Mouse (Mus musculus): ENCODE measurements around the gene Mdc1. TPM values are rescaled to one million over a fixed set of nuclear protein-coding genes. Genes with fewer than 3 reads are reported as not detected.

Gene Mdc1
- total RNA-seq, 2 experiments from 2014 or later = 30.1 to 30.4 TPM

DNA sequence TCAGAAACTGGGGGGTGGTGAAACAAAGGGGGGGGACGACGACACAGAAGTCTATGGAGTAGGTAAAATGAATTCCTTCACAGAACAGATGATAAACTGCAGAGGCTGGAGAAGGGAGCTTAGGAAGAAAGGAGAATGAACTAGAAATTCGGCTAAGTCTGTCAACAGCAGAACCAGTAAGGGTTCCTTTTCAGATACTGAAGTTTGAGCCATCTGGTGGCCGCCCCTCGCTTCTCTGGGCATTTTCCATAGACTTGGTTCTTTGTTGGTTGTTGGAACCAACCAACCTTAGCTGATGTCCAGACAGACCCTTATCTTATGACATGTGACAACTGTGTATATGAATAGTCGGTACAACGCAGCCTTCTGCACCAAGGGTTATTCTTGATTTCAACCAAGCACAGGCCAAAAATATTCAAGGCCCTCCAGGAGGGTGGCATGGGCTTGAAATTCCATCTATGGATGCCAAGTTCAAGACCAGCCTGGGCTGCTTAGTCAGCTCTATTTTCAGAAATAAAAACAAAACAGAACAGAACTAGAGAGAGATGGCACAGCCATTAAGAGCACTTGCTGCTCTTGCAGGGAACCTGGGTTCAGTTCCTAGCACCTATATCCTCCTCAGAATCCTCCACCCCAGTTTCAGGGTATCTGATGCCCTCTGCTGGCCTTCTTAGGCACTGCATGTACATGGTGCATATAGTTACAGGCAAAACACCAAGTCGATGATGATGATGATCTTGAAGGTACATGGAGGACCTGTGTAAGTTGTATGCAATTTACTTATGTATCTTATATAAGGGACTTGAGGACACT lies 29.8 kb downstream of the Mdc1 start:
- peak; percentile 36 for DNase-seq
- intact Hi-C loops (cut with DNase I) = no loop called here

DNA sequence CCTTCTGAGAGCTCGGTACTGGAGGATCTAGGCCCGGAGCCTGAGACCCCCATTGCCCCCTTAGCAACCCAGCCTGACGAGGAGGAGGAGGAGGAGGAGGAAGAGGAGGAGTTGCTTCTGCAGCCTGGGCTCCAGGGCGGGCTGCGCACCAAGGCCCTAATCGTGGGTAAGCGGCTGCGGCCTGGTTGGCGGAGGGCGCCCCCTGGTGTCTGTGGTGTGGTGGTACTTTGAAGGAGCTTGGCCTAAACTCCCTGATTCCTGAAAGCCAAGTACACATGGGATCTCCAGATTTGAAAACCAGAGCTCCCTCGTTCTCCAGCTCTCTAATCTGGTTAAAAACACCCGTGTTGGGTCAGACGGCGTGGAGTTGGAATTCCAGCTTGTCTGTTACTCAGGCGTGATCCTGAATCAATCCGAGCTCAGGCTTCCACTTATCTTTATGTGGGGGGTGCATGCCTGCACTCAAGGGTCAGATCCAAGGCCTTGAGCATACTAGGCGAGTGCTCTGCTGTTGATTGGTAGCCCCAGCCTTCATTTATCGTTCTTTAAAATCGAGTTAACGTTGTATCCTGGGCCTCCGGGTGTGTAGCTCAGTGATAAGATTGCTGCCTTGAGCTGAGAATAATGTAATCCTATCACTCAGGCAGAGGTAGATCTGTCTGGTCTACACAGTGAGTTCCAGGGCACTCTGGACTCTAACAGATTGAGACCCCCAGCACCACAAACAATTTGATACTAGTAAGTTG lies 32.6 kb downstream of the Mdc1 start:
- intact Hi-C loops (cut with DNase I) = loop anchor here (2.0 kb wide), 1 partner anchor 43 kb away; no protein-coding TSS in a partner anchor
- peak; percentile 89 for DNase-seq

DNA sequence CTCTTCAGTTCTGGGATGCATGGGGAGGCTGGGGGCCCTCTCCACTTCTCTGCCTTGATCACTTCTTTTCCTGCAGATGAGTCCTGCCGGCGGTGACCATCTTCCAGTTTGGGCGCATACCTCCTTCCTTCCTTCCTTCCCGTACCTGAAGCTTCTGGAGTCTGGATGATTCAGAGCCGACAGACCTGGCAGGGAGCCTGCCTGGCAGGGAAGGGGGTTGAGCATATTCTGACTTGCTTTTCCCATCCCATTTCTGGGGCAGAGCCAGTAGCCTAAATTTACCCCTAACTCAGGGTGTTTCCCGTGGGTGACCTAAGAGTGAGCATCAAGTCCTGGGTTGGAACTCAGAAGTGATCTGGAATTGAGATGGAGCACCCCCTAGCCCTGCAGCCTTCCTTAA lies 33.4 kb downstream of the Mdc1 start:
- DNase-seq = no peak
- intact Hi-C loops (cut with DNase I) = no loop called here

DNA sequence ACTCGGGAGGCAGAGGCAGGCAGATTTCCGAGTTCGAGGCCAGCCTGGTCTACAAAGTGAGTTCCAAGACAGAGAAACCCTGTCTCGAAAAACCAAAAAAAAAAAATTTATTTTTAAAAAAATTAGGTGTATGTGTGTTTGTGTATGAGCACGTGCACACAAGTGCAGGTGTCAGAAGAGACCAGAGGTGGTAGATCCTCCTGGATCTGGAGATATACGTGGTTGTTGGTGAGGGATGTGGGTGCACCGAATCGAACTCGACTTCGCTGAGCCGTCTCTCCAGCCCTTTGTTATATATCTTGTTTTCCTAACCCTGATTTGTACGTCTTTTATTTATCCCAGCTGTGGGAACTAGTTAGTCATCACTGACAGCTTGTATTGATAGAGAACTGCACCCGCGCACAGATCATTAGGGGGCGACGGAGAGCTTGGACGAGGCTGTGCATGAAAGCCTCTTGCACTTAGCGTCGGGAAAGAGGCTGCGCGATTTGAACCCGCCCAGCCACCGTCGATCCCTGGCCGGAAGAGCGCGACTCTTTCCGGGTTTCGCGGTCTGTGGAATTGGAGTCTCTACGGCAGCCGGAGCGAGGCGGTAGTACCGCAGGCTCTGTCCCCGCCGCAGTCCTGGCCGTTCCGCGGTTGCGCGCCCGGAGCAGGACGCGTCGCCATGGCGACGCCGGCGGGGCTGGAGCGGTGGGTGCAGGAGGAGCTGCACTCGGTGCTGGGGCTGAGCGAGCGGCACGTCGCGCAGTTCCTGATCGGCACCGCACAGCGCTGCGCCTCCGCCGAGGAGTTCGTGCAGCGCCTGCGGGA lies 38.1 kb downstream of the Mdc1 start, which contains the start of gene Dhx16:
TSS of gene Dhx16 (plus strand) at position 575 of the 813 bp plus-strand sequence.
- peak; percentile 96 for DNase-seq
- intact Hi-C loops (cut with DNase I) = no loop called here

DNA sequence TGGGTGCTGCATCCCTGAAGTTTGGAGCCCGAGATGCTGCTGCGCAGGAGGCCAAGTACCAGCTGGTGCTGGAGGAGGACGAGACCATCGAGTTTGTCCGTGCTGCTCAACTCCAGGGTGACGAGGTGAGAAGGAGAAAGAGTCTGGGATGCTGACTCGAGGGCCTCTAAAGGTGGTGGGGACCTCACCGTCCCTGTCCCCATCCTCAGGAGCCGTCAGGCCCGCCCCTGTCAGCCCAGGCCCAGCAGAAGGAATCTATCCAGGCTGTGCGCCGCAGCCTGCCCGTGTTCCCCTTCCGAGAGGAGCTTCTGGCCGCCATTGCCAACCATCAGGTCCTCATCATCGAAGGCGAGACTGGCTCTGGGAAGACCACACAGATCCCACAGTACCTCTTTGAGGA lies 41.6 kb downstream of the Mdc1 start:
- DNase-seq = no peak
- intact Hi-C loops (cut with DNase I) = no loop called here

DNA sequence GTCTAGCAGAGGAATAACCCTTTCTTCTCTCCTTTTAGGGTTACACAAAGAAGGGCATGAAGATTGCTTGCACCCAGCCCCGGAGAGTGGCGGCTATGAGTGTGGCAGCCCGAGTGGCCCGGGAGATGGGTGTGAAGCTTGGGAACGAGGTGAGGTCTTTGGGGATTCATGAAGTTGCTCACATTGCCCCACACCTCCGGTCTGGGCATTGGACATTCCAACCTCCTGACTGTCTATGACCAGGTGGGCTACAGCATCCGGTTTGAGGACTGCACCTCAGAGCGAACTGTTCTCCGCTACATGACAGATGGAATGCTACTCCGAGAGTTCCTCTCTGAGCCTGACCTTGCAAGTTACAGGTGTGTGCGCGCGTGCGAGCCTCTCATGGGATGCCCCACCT lies 42.5 kb downstream of the Mdc1 start:
- intact Hi-C loops (cut with DNase I) = no loop called here
- no peak for DNase-seq

DNA sequence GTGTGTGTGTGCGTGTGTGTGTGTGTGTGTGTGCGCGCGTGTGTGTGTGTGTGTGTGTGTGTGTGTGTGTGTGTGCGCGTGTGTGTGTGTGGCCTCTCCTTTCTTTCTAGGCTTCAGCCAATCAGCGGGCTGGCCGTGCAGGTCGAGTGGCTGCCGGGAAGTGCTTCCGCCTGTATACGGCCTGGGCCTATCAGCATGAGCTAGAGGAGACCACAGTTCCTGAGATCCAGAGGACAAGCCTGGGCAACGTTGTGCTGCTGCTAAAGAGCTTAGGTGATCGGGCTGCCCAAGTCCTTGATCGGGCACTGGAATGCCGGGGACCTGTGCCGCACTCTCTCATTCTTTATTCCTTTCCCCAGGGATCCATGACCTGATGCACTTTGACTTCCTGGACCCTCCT lies 46.4 kb downstream of the Mdc1 start:
- no peak for DNase-seq
- intact Hi-C loops (cut with DNase I) = no loop called here

DNA sequence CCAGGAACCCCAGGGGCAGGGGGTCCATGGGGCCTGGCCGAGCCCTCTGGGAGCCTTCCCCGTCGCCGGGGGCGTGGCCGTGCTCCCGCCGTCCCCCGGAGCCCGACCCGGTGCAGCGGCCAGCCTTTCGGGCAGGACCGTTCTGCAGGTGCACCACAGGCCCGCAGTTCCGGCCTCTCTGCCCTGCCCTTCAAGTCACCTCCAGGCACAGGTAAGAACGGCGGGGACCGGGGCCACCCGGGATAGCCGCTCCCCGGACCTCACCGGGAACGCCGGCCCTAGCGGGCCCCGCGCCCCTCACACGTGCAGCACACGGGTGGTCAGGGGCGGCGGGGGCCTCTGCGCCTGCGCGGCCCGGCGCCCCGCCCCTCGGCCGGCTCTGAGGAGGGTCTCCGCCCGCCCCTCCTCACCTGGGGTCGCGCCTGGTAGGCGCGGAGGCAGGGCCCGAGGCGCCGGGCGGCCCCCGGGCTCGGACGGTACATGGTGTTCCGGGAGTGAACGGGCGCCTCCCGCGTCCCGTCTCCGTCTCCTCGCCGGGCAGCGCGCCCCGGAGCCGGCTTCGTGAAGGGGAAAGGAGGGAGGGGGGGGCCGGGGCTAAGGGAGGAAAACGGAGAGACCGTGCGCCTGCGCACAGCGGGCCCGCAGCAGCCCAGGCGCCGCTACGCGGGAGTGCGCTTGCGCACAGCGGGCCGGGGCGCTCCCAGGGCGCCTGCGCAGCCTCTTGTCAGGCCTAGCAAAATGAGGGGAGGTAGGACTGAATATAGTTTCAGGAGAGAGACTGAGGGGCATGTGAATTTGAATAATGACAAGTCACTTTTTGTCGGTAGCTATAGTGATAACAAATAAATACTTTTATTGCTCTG lies 55.7 kb downstream of the Mdc1 start, which contains the start of gene 2310061I04Rik:
TSS of gene 2310061I04Rik (minus strand) at position 651 of the 863 bp plus-strand sequence.
- DNase-seq = peak; percentile 94
- intact Hi-C loops (cut with DNase I) = no loop called here

DNA sequence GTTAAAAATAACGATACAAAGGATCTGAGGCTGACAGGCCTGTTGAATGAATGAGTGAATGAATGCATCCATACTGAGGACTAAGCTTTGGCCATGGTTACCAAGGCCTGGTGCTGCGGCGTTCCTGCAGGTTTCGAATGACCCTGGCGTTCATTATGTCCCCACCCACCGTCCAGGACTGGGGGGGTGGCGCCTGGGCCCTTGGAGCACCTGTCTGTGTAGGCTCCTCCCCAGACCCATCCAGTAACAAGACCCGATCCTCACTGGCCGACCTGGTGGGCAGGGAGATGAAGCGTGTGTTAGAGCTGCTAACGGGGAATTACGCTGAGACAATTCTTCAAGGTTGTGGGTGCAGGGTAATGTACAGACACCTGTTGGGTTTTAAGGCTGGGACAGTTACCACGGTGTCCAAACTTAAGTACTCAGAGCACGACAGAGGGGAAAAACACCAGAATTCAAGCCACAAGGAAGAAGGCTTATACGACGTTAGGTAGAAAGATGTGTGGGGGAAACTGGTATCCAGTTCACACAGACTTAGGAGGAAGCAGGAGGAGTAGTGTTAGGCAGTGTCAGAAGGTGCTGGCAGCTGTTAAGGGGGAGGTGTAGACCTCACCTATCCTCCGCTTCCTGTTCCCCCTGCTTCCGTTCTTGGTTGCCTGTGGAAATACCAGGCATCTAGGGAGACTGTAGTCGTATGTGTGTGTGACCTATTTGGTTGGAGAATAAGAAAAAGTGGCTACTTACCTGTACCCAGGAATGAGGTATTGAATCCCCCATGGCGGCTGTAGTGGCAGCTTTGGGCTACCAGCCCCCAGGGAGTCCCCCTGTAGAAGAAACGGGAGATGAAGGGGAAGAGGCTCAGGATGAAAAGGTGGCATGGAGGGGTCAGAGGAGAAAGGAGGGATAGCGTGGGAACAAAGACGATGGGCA lies 56.6 kb downstream of the Mdc1 start:
- DNase-seq = peak; percentile 34
- intact Hi-C loops (cut with DNase I) = no loop called here

DNA sequence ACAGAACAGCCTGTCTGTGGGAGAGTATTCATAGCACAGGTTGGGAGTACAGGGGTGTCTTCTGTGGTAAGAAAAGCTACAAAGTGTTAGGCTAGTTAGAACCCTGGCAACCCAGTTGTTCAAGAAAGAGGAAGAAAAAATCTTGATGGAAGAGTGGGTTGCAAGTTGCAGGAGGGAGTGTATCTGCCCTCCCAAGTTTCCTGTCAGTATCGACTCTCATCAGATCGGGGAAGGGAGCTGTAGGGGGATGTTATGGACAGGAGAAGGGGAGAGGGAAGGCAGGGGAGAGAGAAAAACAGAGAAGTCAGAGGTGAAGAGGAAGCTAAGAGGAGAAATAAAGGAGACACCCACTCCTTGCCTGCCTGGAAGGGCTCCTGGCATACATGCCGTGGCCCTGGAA lies 59.3 kb downstream of the Mdc1 start:
- intact Hi-C loops (cut with DNase I) = no loop called here
- no peak for DNase-seq

DNA sequence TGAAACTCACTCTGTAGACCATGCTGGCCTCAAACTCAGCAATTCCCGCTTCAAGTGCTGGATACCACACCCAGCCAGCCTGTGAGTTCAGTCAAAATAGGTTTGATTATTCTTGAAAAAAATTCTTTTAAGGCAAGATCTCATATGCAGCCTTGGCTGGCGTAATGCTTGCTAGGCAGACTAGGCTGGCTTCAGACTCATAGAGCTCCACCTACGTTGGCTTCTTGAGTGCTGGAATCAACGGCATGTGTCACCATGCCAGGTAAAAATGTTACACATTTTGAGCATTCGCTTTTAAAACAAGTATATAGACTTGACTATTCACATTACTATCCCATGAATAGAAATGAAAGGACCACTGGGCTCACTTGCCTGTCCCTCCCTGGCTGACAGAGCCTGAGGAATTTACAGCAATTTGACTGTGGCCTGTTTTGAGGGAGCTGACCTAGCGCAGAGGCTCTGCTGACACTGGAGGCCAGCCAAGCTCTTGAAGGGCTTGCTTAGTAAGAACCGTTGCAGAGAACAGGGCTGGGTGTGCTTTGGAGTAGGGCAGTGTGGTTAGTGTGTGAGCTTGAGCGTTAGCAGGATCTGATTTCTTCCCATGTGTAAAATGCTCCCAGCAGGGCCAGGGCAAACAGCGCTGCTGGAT lies 62.2 kb downstream of the Mdc1 start:
- intact Hi-C loops (cut with DNase I) = no loop called here
- DNase-seq = no peak

DNA sequence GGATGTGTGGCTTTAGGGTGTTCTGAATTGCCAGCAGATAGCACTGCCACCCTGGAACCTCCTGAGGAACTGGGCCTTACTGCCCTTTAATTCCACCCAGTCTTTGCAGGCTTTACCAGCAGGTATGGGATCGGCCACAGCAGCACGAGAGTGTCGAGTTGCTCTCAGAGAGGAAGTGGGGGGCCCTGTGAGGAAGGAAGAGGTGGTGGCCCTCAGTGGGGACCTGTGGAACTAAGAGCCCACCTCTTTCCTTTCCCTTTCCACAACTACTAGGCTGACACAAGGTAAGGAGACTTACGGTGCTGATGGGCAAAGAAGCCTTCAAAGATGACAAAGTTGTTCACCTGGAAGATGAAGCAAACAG lies 62.7 kb downstream of the Mdc1 start:
- intact Hi-C loops (cut with DNase I) = no loop called here
- DNase-seq = no peak

DNA sequence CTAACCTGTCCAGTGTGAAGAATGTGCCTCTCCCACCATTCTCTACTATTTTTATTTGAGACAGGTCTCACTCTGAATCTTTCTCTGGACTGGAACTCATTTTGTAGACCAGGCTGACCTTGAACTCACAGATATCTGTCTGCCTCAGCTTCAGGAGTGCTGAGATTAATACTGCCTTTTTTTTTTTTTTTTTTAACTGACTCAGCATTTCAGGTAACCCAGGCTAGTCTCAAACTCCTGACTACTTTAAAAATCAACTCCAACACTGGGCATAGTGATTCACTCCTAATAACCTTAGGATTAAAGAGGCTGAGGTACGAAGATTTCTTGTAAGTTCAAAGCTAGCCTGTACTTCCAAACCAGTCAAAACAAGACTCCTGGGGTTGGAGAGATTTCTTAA lies 64.3 kb downstream of the Mdc1 start:
- intact Hi-C loops (cut with DNase I) = no loop called here
- DNase-seq = no peak

DNA sequence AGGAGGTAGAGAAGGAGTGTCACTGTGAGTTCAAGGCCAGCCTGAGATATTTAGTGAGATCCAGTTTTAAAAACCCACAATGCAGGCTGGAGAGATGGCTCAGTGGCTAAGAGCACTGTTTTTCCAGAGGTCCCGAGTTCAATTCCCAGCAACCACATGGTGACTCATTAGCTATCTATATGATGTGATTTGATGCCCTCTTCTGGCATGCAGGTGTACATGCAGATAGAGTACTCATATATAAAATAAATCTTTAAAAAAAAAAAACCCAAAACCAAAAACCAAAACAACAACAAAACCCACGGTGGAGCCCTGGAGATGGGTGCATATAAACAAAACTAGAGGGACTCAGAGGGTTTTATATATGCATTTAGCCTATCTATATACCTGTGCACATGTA lies 66.3 kb downstream of the Mdc1 start:
- no peak for DNase-seq
- intact Hi-C loops (cut with DNase I) = no loop called here

Small RNAs within 50 kb of the gene (microRNA-seq; reads per million reads assigned to microRNA genes)
- gene Gm28033 = 2.4 reads per million

Other genes starting within 250 kb of the Mdc1 start
- gene Sfta2, start 240.0 kb upstream of the Mdc1 start, total RNA-seq (2021) = not detected
- gene Gm9573, start 214.9 kb upstream of the Mdc1 start, total RNA-seq (2021) = not detected
- gene Mucl3, start 197.8 kb upstream of the Mdc1 start, total RNA-seq (2021) = not detected
- 10 to 100 TPM; 51.5 to 53.3 TPM for gene Vars2, start 173.9 kb upstream of the Mdc1 start, total RNA-seq (2021)
- 10 to 100 TPM; 29.1 to 31.8 TPM for gene Gtf2h4, start 167.8 kb upstream of the Mdc1 start, total RNA-seq (2021)
- gene Ddr1, start 136.9 kb upstream of the Mdc1 start, total RNA-seq (2021) = 10 to 100 TPM; 42.6 to 50.1 TPM
- 1 to 10 TPM; 4.8 to 5.1 TPM for gene Ier3, start 19.8 kb upstream of the Mdc1 start, total RNA-seq (2021)
- gene Flot1, start 18.3 kb upstream of the Mdc1 start, total RNA-seq (2021) = 100 to 1,000 TPM; 113 TPM
- 1,000 to 10,000 TPM; 2,525 to 2,580 TPM for gene Tubb5, start 3.2 kb upstream of the Mdc1 start, total RNA-seq (2021)
- gene Nrm, start 19.8 kb downstream of the Mdc1 start, total RNA-seq (2021) = 1 to 10 TPM; 6.1 to 7.0 TPM
- gene Ppp1r18, start 24.1 kb downstream of the Mdc1 start, total RNA-seq (2021) = 10 to 100 TPM; 43.3 to 52.7 TPM
- gene Dhx16, start 38.3 kb downstream of the Mdc1 start, total RNA-seq (2021) = 10 to 100 TPM; 37.4 to 38.8 TPM
- gene 2310061I04Rik, start 55.9 kb downstream of the Mdc1 start, total RNA-seq (2021) = 10 to 100 TPM; 59.8 to 69.2 TPM
- gene Atat1, start 68.6 kb downstream of the Mdc1 start, total RNA-seq (2021) = 100 to 1,000 TPM; 285 to 292 TPM
- gene Mrps18b, start 74.9 kb downstream of the Mdc1 start, total RNA-seq (2021) = 10 to 100 TPM; 45.9 to 47.4 TPM
- gene Ppp1r10, start 74.9 kb downstream of the Mdc1 start, total RNA-seq (2021) = 10 to 100 TPM; 75.1 to 76.5 TPM
- gene Abcf1, start 128.2 kb downstream of the Mdc1 start, total RNA-seq (2021) = 10 to 100 TPM; 95.0 to 97.0 TPM
- gene Gnl1, start 138.3 kb downstream of the Mdc1 start, total RNA-seq (2021) = 100 to 1,000 TPM in 1 of 2 experiments, 10 to 100 TPM in 1; 98.2 to 107 TPM
- 10 to 100 TPM; 82.0 to 84.5 TPM for gene Prr3, start 138.7 kb downstream of the Mdc1 start, total RNA-seq (2021)
- under 1 TPM; 0.26 to 0.28 TPM for gene H2-T24, start 179.0 kb downstream of the Mdc1 start, total RNA-seq (2021)
- 1 to 10 TPM; 2.4 to 3.0 TPM for gene H2-T23, start 191.3 kb downstream of the Mdc1 start, total RNA-seq (2021)
- 1 to 10 TPM; 3.5 to 4.1 TPM for gene H2-T22, start 201.2 kb downstream of the Mdc1 start, total RNA-seq (2021)
- gene Gm6034, start 201.4 kb downstream of the Mdc1 start, total RNA-seq (2021) = not detected
- not detected for gene Gm11127, start 216.9 kb downstream of the Mdc1 start, total RNA-seq (2021)

Data from left cerebral cortex, postnatal 4 days (tissue).